Mouse (Mus musculus): ENCODE measurements around the gene Acsl4.

DNA sequence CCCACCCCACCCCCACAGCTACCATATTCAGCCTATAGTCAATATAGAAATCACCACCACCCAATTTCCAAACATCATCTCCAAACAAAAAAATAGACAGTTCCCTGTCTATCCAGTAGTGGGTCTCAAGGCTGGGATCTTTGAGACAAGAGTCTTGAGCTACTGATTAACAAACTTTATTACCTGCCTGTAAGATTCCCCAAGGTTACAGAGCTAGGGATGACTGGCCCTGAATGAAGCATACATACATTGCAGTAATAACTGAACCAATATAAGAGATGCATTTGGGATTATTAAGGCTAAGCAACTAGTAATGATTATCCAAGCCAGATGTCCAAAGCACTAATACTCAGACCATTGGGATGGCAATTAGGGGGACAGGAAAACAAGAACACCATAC lies 85.7 kb downstream of the Acsl4 start:
- TF ChIP-seq EP300 (IDR thresholded peaks at IDR 0.05; ENCODE audit: low read depth) (no peak), CTCF (IDR thresholded peaks at IDR 0.05; ENCODE audit: low read depth) (no peak)
